Mouse (Mus musculus): ENCODE results near the gene Spryd3. TPM values are rescaled to one million over a fixed set of nuclear protein-coding genes. Genes with fewer than 3 reads are reported as not detected.
"Not testable (repeated sequence)": the region's sequence is repeated elsewhere in the genome, so short reads cannot be mapped to it uniquely, and the experiment has no call there.

Gene Spryd3
- polyA plus RNA-seq, 1 experiment from 2014 or later: 61.8 TPM

GRCm38 (mm10) chr15:102091688-102092087 lies 44.3 kb downstream of the Spryd3 start:
- peaks cover 90% of the 10 kb centered on the region for H3K36me3 ChIP-seq (ENCODE audit: control insufficient read depth, insufficient read depth, low read length)
- H3K4me3 ChIP-seq (ENCODE audit: low read depth, low read length): no peak overlapping the region
- no peak overlapping the region for H3K9ac ChIP-seq (replicated peaks; ENCODE audit: low read depth, low read length)
- WGBS: 85% methylated on average over 1 of the region's 1 CpGs
- ATAC-seq (ENCODE audit: low read depth): no peak
- no peak overlapping the region for H3K4me2 ChIP-seq (ENCODE audit: low read depth, low read length)
- no peaks in the 10 kb centered on the region for H3K4me1 ChIP-seq (ENCODE audit: control insufficient read depth, insufficient read depth, low read length)
- no peak overlapping the region for H3K27ac ChIP-seq (ENCODE audit: low read depth, low read length)
- no peaks in the 10 kb centered on the region for H3K27me3 ChIP-seq (ENCODE audit: control insufficient read depth, insufficient read depth, low read length)
- H3K9me3 ChIP-seq (ENCODE audit: control insufficient read depth, low read length): no peaks in the 10 kb centered on the region

DNA sequence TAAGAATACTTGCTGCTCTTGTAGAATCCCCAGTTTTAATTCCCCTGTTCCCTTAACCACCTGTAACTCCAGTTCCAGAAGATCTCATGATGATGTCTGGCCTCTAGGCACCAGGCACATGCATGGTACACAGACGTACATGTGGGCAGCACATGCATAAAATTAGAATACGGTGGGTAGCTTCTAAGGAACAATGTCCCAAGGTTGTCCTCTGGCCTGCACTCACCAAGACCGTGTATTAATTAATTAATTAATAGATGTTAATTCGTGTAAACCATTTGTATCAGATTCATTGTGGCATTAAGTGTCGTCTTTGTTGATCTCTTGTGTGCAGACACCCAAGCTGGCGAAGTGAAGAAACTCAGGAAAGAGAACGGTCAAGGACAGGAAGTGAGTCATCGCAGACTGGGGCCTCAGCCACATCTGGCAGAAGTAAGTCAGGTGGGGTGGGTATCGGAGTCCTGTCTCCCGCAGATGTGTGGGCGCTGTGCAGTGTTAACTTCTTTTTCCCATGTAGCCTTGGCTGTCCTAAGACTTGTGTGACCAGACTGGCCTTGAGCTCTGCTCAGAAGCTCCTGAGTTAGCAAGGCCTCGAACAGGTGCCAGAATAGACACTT lies 44.9 kb downstream of the Spryd3 start:
- H3K4me3 ChIP-seq (ENCODE audit: low read depth, low read length): no peak overlapping the region
- 89% methylated on average over 12 of the region's 12 CpGs for WGBS

DNA sequence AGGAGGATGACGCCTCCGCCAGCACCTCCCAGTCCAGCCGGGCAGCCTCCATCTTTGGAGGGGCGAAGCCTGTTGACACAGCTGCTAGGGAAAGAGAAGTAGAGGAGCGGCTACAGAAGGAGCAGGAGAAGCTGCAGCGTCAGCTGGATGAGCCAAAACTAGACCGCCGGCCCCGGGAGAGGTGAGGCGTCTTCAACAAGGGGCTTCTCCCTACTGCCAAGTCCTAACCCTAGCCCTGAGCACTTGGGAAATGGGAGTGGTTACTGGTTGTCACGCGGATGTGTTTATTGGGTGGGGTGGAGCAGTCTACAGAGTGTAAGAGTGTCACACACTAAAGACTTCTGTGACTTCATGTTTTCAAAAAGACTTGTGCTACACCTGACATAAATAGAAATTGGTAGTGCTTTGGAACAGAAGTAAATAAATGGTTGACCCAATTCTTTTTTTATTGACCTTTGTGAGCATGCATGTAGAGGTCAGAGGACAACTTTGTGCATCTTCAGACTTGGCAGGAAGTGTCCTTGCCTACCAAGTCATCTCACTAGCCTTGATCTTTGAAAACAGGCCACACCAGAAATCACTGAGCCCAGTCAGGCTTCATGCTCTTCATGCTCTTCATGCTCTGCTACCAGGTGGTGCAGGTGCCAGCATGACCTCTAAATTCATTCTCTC lies 46.0 kb downstream of the Spryd3 start:
- no peaks in the 10 kb centered on the region for H3K4me1 ChIP-seq (ENCODE audit: control insufficient read depth, insufficient read depth, low read length)
- no peak for ATAC-seq (ENCODE audit: low read depth)
- H3K4me2 ChIP-seq (ENCODE audit: low read depth, low read length): no peak overlapping the region
- WGBS: 90% methylated on average over 12 of the region's 12 CpGs
- no peak overlapping the region for H3K27ac ChIP-seq (ENCODE audit: low read depth, low read length)
- H3K36me3 ChIP-seq (ENCODE audit: control insufficient read depth, insufficient read depth, low read length): peaks cover 86% of the 10 kb centered on the region
- H3K9ac ChIP-seq (replicated peaks; ENCODE audit: low read depth, low read length): no peak overlapping the region
- H3K27me3 ChIP-seq (ENCODE audit: control insufficient read depth, insufficient read depth, low read length): no peaks in the 10 kb centered on the region
- no peaks in the 10 kb centered on the region for H3K9me3 ChIP-seq (ENCODE audit: control insufficient read depth, low read length)
- no peak overlapping the region for H3K4me3 ChIP-seq (ENCODE audit: low read depth, low read length)

More for the DNA sequence above, 44.9 kb downstream of the Spryd3 start:
- Histone ChIP-seq H3K27ac (ENCODE audit: low read depth, low read length) (no peak overlapping the region), H3K27me3 (ENCODE audit: control insufficient read depth, insufficient read depth, low read length) (no peaks in the 10 kb centered on the region), H3K4me1 (ENCODE audit: control insufficient read depth, insufficient read depth, low read length) (no peaks in the 10 kb centered on the region), H3K9me3 (ENCODE audit: control insufficient read depth, low read length) (no peaks in the 10 kb centered on the region), H3K9ac (replicated peaks; ENCODE audit: low read depth, low read length) (no peak overlapping the region), H3K36me3 (ENCODE audit: control insufficient read depth, insufficient read depth, low read length) (peaks cover 94% of the 10 kb centered on the region), H3K4me2 (ENCODE audit: low read depth, low read length) (no peak overlapping the region)
- ATAC-seq (ENCODE audit: low read depth): no peak

DNA sequence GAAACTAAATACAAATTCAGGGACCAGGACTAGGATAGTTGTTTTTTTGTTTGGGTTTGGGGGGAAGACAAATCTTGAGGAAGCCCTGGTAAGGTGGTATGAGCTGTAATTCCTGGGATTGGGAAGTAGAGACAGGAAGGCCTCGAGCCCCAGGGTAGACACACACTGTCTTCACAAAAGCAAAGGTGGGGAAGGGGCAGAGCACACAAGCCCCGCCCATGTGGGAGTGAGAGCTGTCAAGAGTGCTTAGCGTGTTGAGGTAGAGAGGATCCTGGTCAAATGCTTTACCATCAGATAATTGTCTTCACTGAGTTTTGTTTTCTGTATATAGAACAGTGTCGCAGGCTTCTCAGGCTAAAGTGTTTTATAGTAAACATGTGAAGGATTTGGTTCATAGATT lies 53.0 kb downstream of the Spryd3 start:
- WGBS: 81% methylated on average over 4 of the region's 4 CpGs
- H3K9me3 ChIP-seq (ENCODE audit: control insufficient read depth, low read length): no peaks in the 10 kb centered on the region
- H3K4me1 ChIP-seq (ENCODE audit: control insufficient read depth, insufficient read depth, low read length): no peaks in the 10 kb centered on the region
- no peak overlapping the region for H3K9ac ChIP-seq (replicated peaks; ENCODE audit: low read depth, low read length)
- ATAC-seq (ENCODE audit: low read depth): no peak
- H3K36me3 ChIP-seq (ENCODE audit: control insufficient read depth, insufficient read depth, low read length): peaks cover 34% of the 10 kb centered on the region
- no peaks in the 10 kb centered on the region for H3K27me3 ChIP-seq (ENCODE audit: control insufficient read depth, insufficient read depth, low read length)
- no peak overlapping the region for H3K4me2 ChIP-seq (ENCODE audit: low read depth, low read length)
- H3K27ac ChIP-seq (ENCODE audit: low read depth, low read length): no peak overlapping the region
- no peak overlapping the region for H3K4me3 ChIP-seq (ENCODE audit: low read depth, low read length)

DNA sequence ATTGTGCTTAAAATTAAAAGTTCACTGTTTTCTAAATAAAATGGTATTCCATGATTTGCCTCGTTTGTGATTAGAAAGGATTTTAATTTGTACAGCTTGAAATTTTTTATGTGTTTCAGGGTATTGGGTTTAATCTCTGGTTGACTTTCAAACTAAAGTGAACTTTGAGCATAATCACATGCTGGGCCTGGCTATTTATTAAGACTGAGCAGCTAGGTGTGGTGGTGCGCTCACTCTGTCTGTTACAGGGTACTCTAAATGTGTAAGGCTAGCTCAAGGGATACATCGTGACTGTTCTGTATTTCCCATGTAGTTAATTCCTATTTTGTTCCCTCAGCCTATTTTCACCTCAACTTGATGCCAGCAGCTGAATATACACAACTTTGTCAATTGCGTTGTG lies 53.9 kb downstream of the Spryd3 start:
- H3K4me1 ChIP-seq (ENCODE audit: control insufficient read depth, insufficient read depth, low read length): no peaks in the 10 kb centered on the region
- H3K9me3 ChIP-seq (ENCODE audit: control insufficient read depth, low read length): no peaks in the 10 kb centered on the region
- no peak overlapping the region for H3K27ac ChIP-seq (ENCODE audit: low read depth, low read length)
- H3K4me3 ChIP-seq (ENCODE audit: low read depth, low read length): no peak overlapping the region
- no peak overlapping the region for H3K4me2 ChIP-seq (ENCODE audit: low read depth, low read length)
- peaks cover 25% of the 10 kb centered on the region for H3K36me3 ChIP-seq (ENCODE audit: control insufficient read depth, insufficient read depth, low read length)
- no peak for ATAC-seq (ENCODE audit: low read depth)
- no peak overlapping the region for H3K9ac ChIP-seq (replicated peaks; ENCODE audit: low read depth, low read length)
- 96% methylated on average over 4 of the region's 4 CpGs for WGBS
- no peaks in the 10 kb centered on the region for H3K27me3 ChIP-seq (ENCODE audit: control insufficient read depth, insufficient read depth, low read length)

- Histone ChIP-seq H3K4me2 (ENCODE audit: low read depth, low read length) (no peak overlapping the region), H3K27ac (ENCODE audit: low read depth, low read length) (no peak overlapping the region), H3K36me3 (ENCODE audit: control insufficient read depth, insufficient read depth, low read length) (peaks cover 13% of the 10 kb centered on the region), H3K9me3 (ENCODE audit: control insufficient read depth, low read length) (no peaks in the 10 kb centered on the region), H3K4me3 (ENCODE audit: low read depth, low read length) (no peak overlapping the region), H3K9ac (replicated peaks; ENCODE audit: low read depth, low read length) (no peak overlapping the region), H3K27me3 (ENCODE audit: control insufficient read depth, insufficient read depth, low read length) (no peaks in the 10 kb centered on the region), H3K4me1 (ENCODE audit: control insufficient read depth, insufficient read depth, low read length) (peaks cover 8% of the 10 kb centered on the region)
- ATAC-seq (ENCODE audit: low read depth): no peak
- 66% methylated on average over 2 of the region's 2 CpGs for WGBS
Measured at GRCm38 (mm10) chr15:102080429-102080828, 55.6 kb downstream of the Spryd3 start.

GRCm38 (mm10) chr15:102079924-102080323 lies 56.1 kb downstream of the Spryd3 start:
- not testable (repeated sequence) for H3K27me3 ChIP-seq (ENCODE audit: control insufficient read depth, insufficient read depth, low read length); ATAC-seq (ENCODE audit: low read depth); H3K9ac ChIP-seq (replicated peaks; ENCODE audit: low read depth, low read length); H3K9me3 ChIP-seq (ENCODE audit: control insufficient read depth, low read length); H3K4me2 ChIP-seq (ENCODE audit: low read depth, low read length); H3K4me3 ChIP-seq (ENCODE audit: low read depth, low read length); H3K27ac ChIP-seq (ENCODE audit: low read depth, low read length)
- WGBS: 84% methylated on average over 8 of the region's 8 CpGs
- Histone ChIP-seq H3K4me1 (ENCODE audit: control insufficient read depth, insufficient read depth, low read length) (peaks cover 14% of the 10 kb centered on the region), H3K36me3 (ENCODE audit: control insufficient read depth, insufficient read depth, low read length) (peaks cover 13% of the 10 kb centered on the region)

- Histone ChIP-seq H3K27me3 (ENCODE audit: control insufficient read depth, insufficient read depth, low read length) (no peaks in the 10 kb centered on the region), H3K4me2 (ENCODE audit: low read depth, low read length) (no peak overlapping the region), H3K36me3 (ENCODE audit: control insufficient read depth, insufficient read depth, low read length) (0 out of 2 replicates have a peak, but pooled peaks cover 6% of the 10 kb centered on the region), H3K4me1 (ENCODE audit: control insufficient read depth, insufficient read depth, low read length) (peaks cover 19% of the 10 kb centered on the region), H3K9me3 (ENCODE audit: control insufficient read depth, low read length) (no peaks in the 10 kb centered on the region), H3K9ac (replicated peaks; ENCODE audit: low read depth, low read length) (no peak overlapping the region), H3K4me3 (ENCODE audit: low read depth, low read length) (no peak overlapping the region), H3K27ac (ENCODE audit: low read depth, low read length) (no peak overlapping the region)
- no peak for ATAC-seq (ENCODE audit: low read depth)
- WGBS: 79% methylated on average over 4 of the region's 4 CpGs
Measured at GRCm38 (mm10) chr15:102079221-102079620, 56.8 kb downstream of the Spryd3 start.

GRCm38 (mm10) chr15:102077111-102077677 lies 58.8 kb downstream of the Spryd3 start:
- no peaks in the 10 kb centered on the region for H3K9me3 ChIP-seq (ENCODE audit: control insufficient read depth, low read length)
- peaks cover 21% of the 10 kb centered on the region for H3K4me1 ChIP-seq (ENCODE audit: control insufficient read depth, insufficient read depth, low read length)
- no peak overlapping the region for H3K27ac ChIP-seq (ENCODE audit: low read depth, low read length)
- H3K4me3 ChIP-seq (ENCODE audit: low read depth, low read length): no peak overlapping the region
- no peak for ATAC-seq (ENCODE audit: low read depth)
- no peak overlapping the region for H3K4me2 ChIP-seq (ENCODE audit: low read depth, low read length)
- 91% methylated on average over 2 of the region's 2 CpGs for WGBS
- no peaks in the 10 kb centered on the region for H3K36me3 ChIP-seq (ENCODE audit: control insufficient read depth, insufficient read depth, low read length)
- H3K9ac ChIP-seq (replicated peaks; ENCODE audit: low read depth, low read length): no peak overlapping the region
- H3K27me3 ChIP-seq (ENCODE audit: control insufficient read depth, insufficient read depth, low read length): peaks cover 4% of the 10 kb centered on the region; the same call in 1 of the 2 replicates

Measured in neural tube, embryonic 14.5 days (tissue).